Mouse (Mus musculus) spleen, postnatal 10 days (tissue): ENCODE measurements around the gene Mill1.
"Not testable (repeated sequence)": the region's sequence is repeated elsewhere in the genome, so short reads cannot be mapped to it uniquely, and the experiment has no call there.

Experiments used
- DNase-seq, 2 experiments: peaks; one replicate each; pipeline ENCODE4 v3.0.0; 2021 to 2022; ENCODE audit warnings: low spot score in 2 of 2

Gene Mill1

DNA sequence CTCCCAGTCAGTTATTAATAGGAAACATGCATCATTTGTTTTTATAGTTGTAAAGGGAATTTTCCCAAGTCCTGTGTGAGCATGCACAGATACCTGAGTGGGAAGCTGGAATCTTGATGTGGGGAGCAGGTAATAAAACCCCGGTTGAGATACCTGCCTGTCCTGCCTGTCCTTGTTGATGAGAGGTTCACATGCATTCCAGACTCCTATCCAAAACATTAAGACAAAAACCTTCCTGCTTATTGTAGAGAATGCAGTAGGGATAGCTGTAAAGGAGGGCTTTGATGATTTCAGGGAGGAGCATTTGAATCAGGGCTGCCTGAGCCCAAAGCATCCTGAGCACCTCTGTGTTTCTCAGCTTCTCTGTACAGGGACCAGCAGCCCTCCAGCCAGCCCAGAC lies at the start of gene Mill1:
TSS of gene Mill1 (plus strand) at position 301 of the 400 bp plus-strand sequence.
- no peak for DNase-seq

DNA sequence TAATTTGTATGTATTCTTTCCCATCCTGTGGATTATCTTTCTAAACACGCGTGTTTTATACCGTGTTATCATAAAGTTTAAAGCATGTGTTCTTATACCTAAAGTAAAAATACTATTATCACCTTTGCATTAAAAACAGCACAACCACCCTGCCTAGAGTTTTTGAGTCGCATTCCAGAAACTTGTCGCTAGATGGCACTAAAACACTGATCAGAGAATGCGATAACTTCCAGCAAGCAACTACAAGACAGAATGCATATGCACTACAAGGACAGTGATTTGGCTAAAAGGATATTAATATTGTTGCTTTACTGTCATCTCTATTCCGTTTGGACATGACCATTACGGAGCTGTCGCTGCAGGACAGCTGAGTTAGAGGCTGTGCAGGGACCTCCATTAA lies 34.2 kb upstream of the Mill1 start:
- DNase-seq, result no peak

DNA sequence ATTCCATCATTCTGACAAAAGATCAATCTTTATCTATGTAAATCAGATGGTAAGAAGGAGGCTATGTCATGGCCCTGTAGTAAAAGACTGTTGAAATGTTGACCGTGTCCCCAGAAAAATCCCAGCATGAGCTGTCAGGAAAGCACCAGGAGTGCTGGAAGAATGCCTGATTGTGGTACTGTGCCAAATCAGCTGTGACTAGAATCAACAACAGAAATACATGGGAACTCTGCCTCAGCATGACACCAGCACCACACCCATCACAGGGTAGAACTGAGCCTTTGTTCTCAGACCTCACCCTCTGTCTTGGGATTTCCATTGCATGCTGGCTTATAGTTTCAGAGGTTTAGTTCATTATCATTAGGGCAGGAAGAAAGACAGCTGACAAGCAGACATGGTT lies 30.4 kb upstream of the Mill1 start:
- DNase-seq, result no peak

DNA sequence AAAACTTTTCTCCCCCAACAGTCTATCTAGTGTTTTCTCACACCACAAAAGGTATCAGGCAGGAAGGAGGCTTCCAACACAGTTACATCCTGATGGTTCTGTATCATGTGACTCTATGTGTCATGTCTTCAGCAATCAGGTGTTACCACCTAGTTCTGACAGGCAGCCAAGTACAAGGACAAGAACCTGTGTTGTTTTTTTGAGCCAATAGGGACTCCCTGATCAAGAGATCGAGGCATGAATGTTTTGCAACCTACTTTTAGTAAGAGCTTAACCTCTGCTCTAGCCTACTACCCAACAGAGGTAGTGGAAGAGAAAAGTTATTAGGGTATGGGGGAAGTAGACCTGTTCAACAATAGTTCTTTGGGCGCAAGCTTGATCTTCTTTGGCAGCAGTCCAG lies 6.6 kb upstream of the Mill1 start:
- no peak for DNase-seq

DNA sequence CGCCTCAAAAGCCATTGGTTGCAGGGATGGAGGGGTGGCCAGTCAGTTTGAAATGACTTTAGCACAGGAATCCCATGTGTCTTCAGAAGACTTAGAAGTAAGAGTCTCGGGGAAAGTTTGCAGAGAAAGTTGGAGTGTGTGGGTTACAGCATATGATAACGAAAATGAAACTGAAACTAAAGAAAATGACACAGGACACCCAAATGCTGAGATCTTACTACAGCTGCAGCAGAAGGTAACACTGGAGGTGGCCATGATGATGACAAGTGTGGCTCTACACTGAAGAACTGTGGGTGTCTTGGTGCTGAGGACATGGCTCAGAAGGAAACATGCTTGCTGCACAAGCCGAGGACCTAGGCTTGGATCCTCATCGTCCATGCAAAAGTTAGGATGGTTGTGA lies 3.9 kb upstream of the Mill1 start:
- no peak for DNase-seq

DNA sequence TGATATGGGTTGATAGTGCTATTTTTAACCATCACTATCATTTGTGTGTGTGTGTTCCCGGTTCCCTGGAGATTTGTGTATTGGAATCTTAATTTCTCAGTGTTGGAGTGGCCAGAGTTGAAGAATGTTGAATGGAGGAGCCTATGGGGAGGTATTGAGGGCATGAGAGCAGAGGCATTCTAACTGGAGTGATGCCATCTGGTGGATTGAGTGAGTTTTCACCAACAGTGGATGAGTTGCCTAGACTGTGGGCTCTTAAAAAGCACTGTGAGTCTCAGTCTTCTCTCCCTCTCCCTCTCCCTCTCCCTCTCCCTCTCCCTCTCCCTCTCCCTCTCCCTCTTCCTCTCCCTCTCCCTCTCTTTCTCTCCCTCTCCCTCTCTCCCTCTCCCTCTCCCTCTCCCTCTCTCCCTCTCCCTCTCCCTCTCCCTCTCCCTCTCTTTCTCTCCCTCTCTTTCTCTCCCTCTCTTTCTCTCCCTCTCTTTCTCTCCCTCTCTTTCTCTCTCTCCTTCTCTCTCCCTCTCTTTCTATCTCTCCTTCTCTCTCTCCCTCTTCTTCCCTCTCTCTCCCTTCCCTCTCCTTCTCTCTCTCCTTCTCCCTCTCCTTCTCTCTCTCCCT lies 1.1 kb upstream of the Mill1 start:
- not testable (repeated sequence) for DNase-seq

DNA sequence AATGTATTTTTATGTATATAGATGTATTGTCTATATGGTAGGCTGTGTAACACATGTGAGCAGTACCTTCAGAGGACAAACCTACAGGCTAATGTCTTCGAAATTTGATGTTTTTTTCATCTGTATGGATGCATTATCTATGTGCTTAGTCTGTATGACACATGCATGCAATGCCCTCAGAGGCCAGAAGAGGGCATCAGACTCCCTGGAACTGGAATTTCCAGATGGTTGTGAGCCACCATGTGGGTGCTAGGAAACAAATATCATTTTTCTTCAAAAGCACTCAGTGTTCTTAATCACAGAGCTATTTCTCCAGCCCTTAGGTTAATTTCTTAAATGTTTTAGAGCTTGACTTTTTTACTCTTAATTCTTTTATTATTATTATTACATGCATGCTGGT lies 15.1 kb downstream of the Mill1 start:
- DNase-seq, result no peak

DNA sequence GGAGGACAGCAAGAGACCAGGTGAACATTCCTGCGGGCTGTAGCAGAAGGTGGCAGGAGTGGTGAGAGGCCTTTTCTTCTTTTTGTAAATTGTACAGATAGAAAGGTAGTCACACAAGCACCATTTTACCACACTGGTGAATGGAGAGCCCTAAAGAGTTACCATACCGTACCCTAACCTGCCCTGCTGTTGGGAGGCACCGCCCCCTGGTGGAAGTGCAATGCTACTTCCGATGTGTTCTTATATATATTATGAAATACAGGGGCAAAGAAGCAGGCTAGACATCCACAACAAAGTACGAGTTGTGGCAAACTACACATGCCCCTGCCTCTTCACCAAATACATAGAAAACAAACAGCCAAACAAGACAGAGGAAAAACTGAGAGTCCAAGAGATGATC lies 19.9 kb downstream of the Mill1 start:
- no peak for DNase-seq
